Mouse (Mus musculus): ENCODE results near the gene Hoxa6.

Gene Hoxa6

DNA sequence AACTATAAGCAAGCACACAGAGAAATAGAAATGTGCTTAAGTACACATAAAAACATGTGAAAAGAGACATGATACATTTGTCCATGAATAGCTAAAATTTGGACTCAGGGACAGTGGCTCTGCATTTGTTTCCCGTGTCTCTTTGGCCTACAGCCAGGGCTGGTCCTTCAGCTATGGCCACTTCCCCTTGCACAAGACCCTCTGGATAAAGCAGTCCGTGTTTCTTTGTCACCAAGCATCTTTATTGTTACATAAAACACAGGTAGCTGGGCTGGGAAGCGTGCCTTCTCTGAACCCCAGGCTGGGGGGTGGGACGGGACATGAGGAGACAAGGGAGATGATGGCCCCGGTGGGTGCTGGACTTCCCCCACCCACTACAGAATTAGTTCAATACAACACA, 5.7 kb upstream of the Hoxa6 start:
- no peak for DNase-seq (ENCODE audit: low spot score)

DNA sequence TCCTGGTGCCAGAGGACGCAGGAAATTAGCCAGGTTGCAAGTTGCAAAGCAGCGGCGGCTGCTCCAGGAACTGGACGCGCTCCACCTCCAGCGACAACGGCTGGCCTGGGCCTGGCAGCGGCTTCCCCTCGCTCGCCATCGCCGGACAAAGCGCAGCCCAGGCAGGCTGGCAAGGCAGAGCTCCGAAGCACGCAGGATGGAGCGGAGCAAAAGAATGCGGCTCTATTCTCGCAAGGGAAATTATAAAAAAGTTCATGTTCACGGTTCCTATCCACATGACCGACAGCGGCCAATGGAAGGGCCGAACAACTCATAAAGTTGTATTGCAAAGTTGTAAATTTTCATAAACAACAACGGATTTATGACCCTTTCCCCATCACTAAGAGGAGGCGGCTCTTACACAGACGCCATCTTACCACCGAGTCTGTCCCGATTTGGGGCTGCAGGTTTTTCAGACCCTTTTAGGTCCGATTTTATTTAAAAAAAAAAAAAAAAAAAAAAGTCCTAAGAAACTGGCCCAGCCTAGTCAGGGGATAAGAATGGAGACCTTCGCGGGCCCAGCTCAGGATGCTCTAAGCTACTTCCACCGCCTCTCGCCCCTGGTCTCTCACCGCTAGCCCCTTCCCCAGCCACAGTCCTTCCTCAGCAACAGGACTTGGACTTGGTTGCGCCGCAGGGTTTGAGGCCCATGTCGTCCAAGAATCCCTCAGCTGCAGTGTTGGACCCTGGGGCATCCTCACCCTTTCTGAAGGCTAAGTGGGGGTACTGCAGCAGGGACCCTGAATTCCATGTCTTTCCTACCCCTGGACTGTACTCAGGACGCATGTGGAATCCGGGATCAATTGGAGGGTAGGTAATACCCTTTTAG, 4.8 kb upstream of the Hoxa6 start, which contains the start of the genes Hoxa3 and Gm28308:
Hoxa3 (minus strand) TSS at position 218 of the 868 bp plus-strand sequence.
Gm28308 (minus strand) TSS at position 221 of the 868 bp plus-strand sequence.
- no peak for DNase-seq (ENCODE audit: low spot score)

DNA sequence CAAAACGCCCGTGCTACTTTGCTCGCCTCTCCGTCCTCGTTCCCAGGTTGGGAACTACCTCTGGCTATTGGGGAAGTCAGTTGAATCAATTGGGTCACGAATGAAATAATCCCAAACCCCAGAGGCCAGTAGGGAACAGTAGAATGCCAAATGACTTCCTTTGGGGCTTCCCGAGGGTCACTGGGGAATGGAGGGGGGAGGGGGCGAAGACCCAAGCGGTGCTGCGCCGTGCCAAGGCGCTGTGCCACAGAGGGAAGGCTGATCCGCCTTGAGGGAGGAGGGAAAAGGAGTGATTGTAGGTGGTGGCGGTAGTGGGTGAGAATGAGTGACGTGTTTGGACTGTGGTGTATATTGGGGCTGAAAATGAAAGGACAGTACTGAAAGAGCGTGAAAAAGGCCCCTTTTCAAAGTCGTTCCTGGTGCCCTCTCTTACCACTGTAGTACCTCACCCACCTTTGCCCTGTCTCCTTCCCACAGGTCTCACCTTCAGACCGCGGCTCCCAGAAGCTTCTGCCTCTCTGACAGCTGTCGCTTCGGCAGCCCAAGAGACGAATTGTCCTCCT, 4.1 kb upstream of the Hoxa6 start:
- no peak for DNase-seq (ENCODE audit: low spot score)

- no peak for DNase-seq (ENCODE audit: low spot score)
Measured at GRCm38 (mm10) chr6:52211961-52212360, 3.4 kb upstream of the Hoxa6 start.

- peak; percentile 58 for DNase-seq (ENCODE audit: low spot score)
Measured at GRCm38 (mm10) chr6:52211170-52211935, 2.8 kb upstream of the Hoxa6 start.

DNA sequence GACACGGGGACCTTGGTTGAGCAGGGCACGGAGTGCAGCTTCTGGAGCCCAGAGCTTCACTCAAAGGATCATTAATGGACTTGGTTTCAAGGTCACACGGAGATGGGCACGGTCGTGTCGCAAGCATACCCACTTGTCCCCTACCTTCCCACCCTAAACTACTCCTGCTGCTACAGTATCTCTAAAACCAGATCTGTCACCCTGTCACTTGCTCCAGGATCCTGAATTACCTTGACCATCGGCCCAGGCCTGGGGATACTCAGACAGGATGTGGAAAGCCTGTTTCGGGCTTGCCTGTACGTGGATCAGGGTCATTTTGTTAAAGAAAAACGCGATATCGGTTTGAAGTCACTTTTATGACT, 1.1 kb upstream of the Hoxa6 start:
- no peak for DNase-seq (ENCODE audit: low spot score)

GRCm38 (mm10) chr6:52208868-52209684, 554 bp upstream of the Hoxa6 start:
- no peak for DNase-seq (ENCODE audit: low spot score)

DNA sequence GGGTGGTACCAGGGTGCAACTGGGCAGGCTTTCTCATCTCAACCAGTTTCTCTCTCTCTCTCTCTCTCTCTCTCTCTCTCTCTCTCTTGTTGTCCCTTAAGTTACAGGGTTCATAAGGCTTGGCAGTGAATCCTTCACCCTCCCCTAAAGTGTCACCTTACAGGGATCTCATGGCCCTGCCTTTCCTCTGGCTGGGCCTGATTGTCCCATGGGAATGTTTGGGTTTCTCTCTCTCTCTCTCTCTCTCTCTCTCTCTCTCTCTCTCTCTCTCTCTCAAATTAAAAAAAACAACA, 892 bp downstream of the Hoxa6 start:
- no peak for DNase-seq (ENCODE audit: low spot score)

- no peak for DNase-seq (ENCODE audit: low spot score)
Measured at GRCm38 (mm10) chr6:52206882-52207683, 1.4 kb downstream of the Hoxa6 start.

GRCm38 (mm10) chr6:52205638-52206621, 2.6 kb downstream of the Hoxa6 start:
- DNase-seq (ENCODE audit: low spot score) = no peak

GRCm38 (mm10) chr6:52205221-52205620, 3.3 kb downstream of the Hoxa6 start:
- no peak for DNase-seq (ENCODE audit: low spot score)

DNA sequence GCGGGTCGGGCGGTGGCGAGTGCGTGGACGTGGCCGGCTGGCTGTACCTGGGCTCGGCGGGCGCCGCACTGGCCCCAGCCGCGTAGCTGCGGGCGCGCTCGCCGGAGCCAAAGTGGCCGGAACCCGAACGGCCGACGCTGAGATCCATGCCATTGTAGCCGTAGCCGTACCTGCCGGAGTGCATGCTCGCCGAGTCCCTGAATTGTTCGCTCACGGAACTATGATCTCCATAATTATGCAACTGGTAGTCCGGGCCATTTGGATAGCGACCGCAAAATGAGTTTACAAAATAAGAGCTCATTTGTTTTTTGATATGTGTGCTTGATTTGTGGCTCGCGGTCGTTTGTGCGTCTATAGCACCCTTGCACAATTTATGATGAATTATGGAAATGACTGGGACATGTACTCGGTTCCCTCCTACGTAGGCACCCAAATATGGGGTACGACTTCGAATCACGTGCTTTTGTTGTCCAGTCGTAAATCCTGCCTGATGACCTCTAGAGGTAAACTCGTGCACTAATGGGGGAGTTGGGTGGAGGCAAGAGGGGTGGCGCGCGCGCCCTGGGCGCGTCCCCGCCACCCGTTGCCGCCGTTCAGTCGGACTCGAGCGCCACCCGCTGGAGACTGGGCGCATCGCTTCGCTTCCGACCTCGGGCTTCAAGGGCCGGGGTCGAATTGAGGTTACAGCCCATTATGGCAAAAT, 4.3 kb downstream of the Hoxa6 start, which contains the start of gene Hoxa5:
Hoxa5 (minus strand) TSS at position 538 of the 703 bp plus-strand sequence.
- peak; percentile 62 for DNase-seq (ENCODE audit: low spot score)

GRCm38 (mm10) chr6:52203371-52204049, 5.0 kb downstream of the Hoxa6 start:
- DNase-seq (ENCODE audit: low spot score) = no peak

- DNase-seq (ENCODE audit: low spot score) = no peak
Measured at GRCm38 (mm10) chr6:52203121-52203370, 5.5 kb downstream of the Hoxa6 start.

DNA sequence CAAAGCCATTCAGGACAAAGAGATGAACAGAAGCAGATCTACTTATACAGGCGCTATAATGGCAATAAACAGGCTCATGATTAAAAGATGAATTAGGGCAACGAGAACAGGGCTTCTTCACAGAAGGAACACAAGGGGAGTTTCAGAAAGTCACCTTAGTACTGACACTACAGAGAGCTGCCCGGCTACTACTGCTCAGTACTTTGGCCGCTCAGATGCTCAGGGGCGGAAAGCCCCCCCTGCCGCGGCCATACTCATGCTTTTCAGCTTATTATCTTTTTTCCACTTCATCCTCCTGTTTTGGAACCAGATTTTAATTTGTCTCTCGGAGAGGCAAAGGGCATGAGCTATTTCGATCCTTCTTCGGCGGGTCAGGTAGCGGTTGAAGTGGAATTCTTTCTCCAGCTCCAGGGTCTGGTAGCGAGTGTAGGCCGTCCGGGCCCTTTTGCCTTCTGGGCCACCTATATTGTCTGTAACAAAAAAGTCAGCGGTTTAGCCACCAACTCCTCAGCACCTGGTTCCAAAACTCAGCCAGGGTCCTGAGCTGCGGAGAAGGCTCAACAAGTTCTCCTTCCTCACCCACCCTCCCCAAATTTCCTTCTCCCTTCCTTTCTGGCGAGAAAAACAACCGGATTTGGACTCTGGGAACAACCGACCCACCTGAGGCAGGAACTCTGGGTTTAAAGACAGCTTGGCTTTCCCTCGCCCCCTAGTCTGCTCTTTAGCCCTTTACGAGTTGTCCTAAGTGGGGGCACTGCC, 6.0 kb downstream of the Hoxa6 start:
- DNase-seq (ENCODE audit: low spot score) = no peak

DNA sequence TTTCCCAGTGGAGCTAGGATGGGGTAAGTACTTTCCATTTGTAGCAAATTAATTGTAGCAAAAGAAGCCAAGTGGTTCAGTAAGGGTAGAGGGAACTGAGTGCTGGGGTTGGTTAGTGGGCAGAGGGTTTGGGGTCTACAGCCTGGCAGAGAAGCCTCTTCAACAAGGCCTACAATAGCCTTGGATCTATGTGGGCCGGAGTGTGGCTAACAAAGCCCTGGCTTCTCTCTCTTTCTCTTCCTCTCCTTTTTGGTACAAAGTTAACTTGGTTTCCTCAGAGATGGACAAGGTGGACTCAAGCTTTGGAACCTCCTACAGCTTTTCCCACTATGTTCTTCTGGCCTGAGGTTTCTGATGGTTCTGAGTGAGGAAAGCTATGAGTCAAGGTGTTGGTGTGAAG, 7.3 kb downstream of the Hoxa6 start:
- no peak for DNase-seq (ENCODE audit: low spot score)

- no peak for DNase-seq (ENCODE audit: low spot score)
Measured at GRCm38 (mm10) chr6:52200751-52201250, 7.7 kb downstream of the Hoxa6 start.
